Mouse (Mus musculus) cerebellum, adult 11 months (tissue): Measurements from ENCODE around the gene Ric1.
"Not testable (repeated sequence)": the region's sequence is repeated elsewhere in the genome, so short reads cannot be mapped to it uniquely, and the experiment has no call there.

Experiments used
- DNase-seq: peaks from one replicate; pipeline ENCODE4 v3.0.0; 2022

Ric1 gene

GRCm38 (mm10) chr19:29498842-29499456 lies 23.1 kb upstream of the Ric1 start:
- no peak for DNase-seq

- DNase-seq = no peak
These were observed 21.7 kb upstream of the Ric1 start for GRCm38 (mm10) chr19:29500333-29500732.

- DNase-seq = peak; percentile 6
These were observed 21.0 kb upstream of the Ric1 start for GRCm38 (mm10) chr19:29501106-29501505.

GRCm38 (mm10) chr19:29501507-29501906 lies 20.6 kb upstream of the Ric1 start:
- DNase-seq = peak; percentile 57

- no peak for DNase-seq
These were observed 18.0 kb upstream of the Ric1 start for GRCm38 (mm10) chr19:29504131-29504530.

- no peak for DNase-seq
These were observed 16.5 kb upstream of the Ric1 start for GRCm38 (mm10) chr19:29505617-29506016.

- DNase-seq = no peak
These were observed 13.9 kb upstream of the Ric1 start for GRCm38 (mm10) chr19:29508208-29508607.

GRCm38 (mm10) chr19:29509857-29510256 lies 12.2 kb upstream of the Ric1 start:
- DNase-seq = no peak

GRCm38 (mm10) chr19:29511826-29512225 lies 10.3 kb upstream of the Ric1 start:
- DNase-seq = no peak

GRCm38 (mm10) chr19:29513111-29513766 lies 8.8 kb upstream of the Ric1 start:
- DNase-seq = no peak

GRCm38 (mm10) chr19:29514130-29514529 lies 8.0 kb upstream of the Ric1 start:
- no peak for DNase-seq

- no peak for DNase-seq
These were observed 6.7 kb upstream of the Ric1 start for GRCm38 (mm10) chr19:29515386-29515785.

GRCm38 (mm10) chr19:29515991-29516390 lies 6.1 kb upstream of the Ric1 start:
- DNase-seq = no peak

GRCm38 (mm10) chr19:29518409-29518808 lies 3.7 kb upstream of the Ric1 start:
- DNase-seq = no peak

GRCm38 (mm10) chr19:29518922-29519321 lies 3.2 kb upstream of the Ric1 start:
- DNase-seq = no peak

GRCm38 (mm10) chr19:29520996-29521560 lies 1.0 kb upstream of the Ric1 start:
- no peak for DNase-seq

- DNase-seq = peak; percentile 45
These were observed 555 bp downstream of the Ric1 start for GRCm38 (mm10) chr19:29522445-29523229.

GRCm38 (mm10) chr19:29523230-29523582 lies 1.1 kb downstream of the Ric1 start:
- no peak for DNase-seq

- DNase-seq = no peak
These were observed 1.6 kb downstream of the Ric1 start for GRCm38 (mm10) chr19:29523701-29524100.

- no peak for DNase-seq
These were observed 2.5 kb downstream of the Ric1 start for GRCm38 (mm10) chr19:29524614-29525013.

GRCm38 (mm10) chr19:29525588-29525987 lies 3.5 kb downstream of the Ric1 start:
- DNase-seq = not testable (repeated sequence)

GRCm38 (mm10) chr19:29526837-29527236 lies 4.8 kb downstream of the Ric1 start:
- DNase-seq = no peak

- DNase-seq = no peak
These were observed 5.2 kb downstream of the Ric1 start for GRCm38 (mm10) chr19:29527299-29527698.

GRCm38 (mm10) chr19:29528568-29528967 lies 6.5 kb downstream of the Ric1 start:
- DNase-seq = no peak
